Comparison of ENCODE assay signal across 24 mouse cellular contexts in the genomic region with DNA sequence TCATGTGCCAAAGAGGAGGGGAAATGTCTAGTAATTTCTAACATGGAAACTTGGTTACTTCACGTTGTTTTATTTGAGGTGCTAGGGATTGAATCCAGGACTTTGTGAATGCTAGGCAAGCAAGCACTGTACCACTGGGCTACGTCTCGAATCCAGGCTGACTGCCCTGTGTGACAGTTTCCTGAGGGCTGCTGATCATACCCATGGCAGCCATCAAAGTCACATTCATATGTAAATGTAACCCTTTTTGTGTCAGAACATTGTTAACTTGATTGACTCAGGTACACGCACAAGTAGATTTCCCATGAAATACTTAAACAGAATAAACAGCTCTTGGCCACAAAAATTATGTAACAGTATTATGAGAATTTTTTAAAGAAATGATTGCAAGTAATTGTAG. TPM values are rescaled to one million over a fixed set of nuclear protein-coding genes. Genes with fewer than 3 reads are reported as not detected.
DNase-seq lines count a peak whose midpoint lies in the region; ATAC-seq lines count a peak whose summit lies in the region.
"Had no signal": no experiment of that assay in that cellular context is flagged by ENCODE, and none has a peak within 500 bp of the region (broad histone marks: within the 10 kb centered on the region; RNA-seq: fewer than 3 reads in every experiment).

No protein-coding gene starts in this region.

- no peak overlapping the region for H3K4me2 ChIP-seq in forebrain, embryonic 14.5 days (ENCODE audit: low read length)
- H3K4me2 ChIP-seq in forebrain, embryonic 13.5 days: no peak overlapping the region
- no peak overlapping the region for H3K4me2 ChIP-seq in neural tube, embryonic 15.5 days
- H3K4me2 ChIP-seq: embryonic facial prominence, embryonic 13.5 days; embryonic facial prominence, embryonic 15.5 days; forebrain, embryonic 12.5 days had no signal

- H3K4me3 ChIP-seq in forebrain, embryonic 14.5 days (ENCODE audit: low read depth, low read length): no peak overlapping the region
- no peak overlapping the region for H3K4me3 ChIP-seq in forebrain, embryonic 13.5 days
- no peak overlapping the region for H3K4me3 ChIP-seq in neural tube, embryonic 15.5 days (replicated peaks)
- H3K4me3 ChIP-seq: embryonic facial prominence, embryonic 13.5 days; embryonic facial prominence, embryonic 15.5 days; erythroblast, embryonic 14.5 days; forebrain, embryonic 10.5 days; forebrain, embryonic 12.5 days had no signal

- H3K4me1 ChIP-seq in forebrain, embryonic 14.5 days (ENCODE audit: control insufficient read depth, insufficient read depth, low read length): no peaks in the 10 kb centered on the region
- H3K4me1 ChIP-seq in forebrain, embryonic 13.5 days: no peaks in the 10 kb centered on the region
- no peaks in the 10 kb centered on the region for H3K4me1 ChIP-seq in neural tube, embryonic 15.5 days
- H3K4me1 ChIP-seq: embryonic facial prominence, embryonic 13.5 days; embryonic facial prominence, embryonic 15.5 days; forebrain, embryonic 10.5 days; forebrain, embryonic 12.5 days had no signal

- H3K9me3 ChIP-seq in forebrain, embryonic 14.5 days (replicated peaks; ENCODE audit: control insufficient read depth, low read length): no peaks in the 10 kb centered on the region
- no peaks in the 10 kb centered on the region; the same call in 1 of the 2 replicates for H3K9me3 ChIP-seq in forebrain, embryonic 13.5 days (replicated peaks)
- no peaks in the 10 kb centered on the region for H3K9me3 ChIP-seq in neural tube, embryonic 15.5 days (replicated peaks)
- H3K9me3 ChIP-seq: embryonic facial prominence, embryonic 15.5 days; forebrain, embryonic 10.5 days had no signal

- H3K27me3 ChIP-seq in forebrain, embryonic 14.5 days (replicated peaks; ENCODE audit: control insufficient read depth, insufficient read depth, low read length): no peaks in the 10 kb centered on the region
- H3K27me3 ChIP-seq in forebrain, embryonic 13.5 days: no peaks in the 10 kb centered on the region
- no peaks in the 10 kb centered on the region for H3K27me3 ChIP-seq in neural tube, embryonic 15.5 days (replicated peaks)
- H3K27me3 ChIP-seq: CH12.LX; embryonic facial prominence, embryonic 13.5 days; embryonic facial prominence, embryonic 15.5 days had no signal

- no peak overlapping the region for H3K27ac ChIP-seq in forebrain, embryonic 14.5 days (ENCODE audit: low read depth, low read length)
- no peak overlapping the region for H3K27ac ChIP-seq in forebrain, embryonic 13.5 days
- no peak overlapping the region for H3K27ac ChIP-seq in neural tube, embryonic 15.5 days (replicated peaks)
- H3K27ac ChIP-seq: embryonic facial prominence, embryonic 13.5 days; embryonic facial prominence, embryonic 15.5 days; forebrain, embryonic 10.5 days; forebrain, embryonic 12.5 days had no signal

- DNase-seq in forebrain, embryonic 14.5 days (ENCODE audit: low spot score): peak; percentile 27
- peak; percentile 44 for DNase-seq in heart, adult 11 months
- no peak for DNase-seq in heart, postnatal 4 days
- DNase-seq in ZHBTc4 (ENCODE audit: low read depth, low spot score): peak; percentile 60
- DNase-seq: adrenal gland, adult 2 months; adrenal gland, postnatal 10 days; adrenal gland, postnatal 25 days; B cell, adult 2 months; cerebellum, adult 11-12 months; cerebellum, adult 2 months; cerebellum, adult 9-10 months; cerebellum, postnatal 14 days; cerebellum, postnatal 36 days; embryo, embryonic 11 days had no signal

- no peaks in the 10 kb centered on the region for H3K36me3 ChIP-seq in forebrain, embryonic 14.5 days (ENCODE audit: control insufficient read depth, insufficient read depth, low read length)
- H3K36me3 ChIP-seq in forebrain, embryonic 13.5 days (ENCODE audit: poor library complexity, severe bottlenecking): no peaks in the 10 kb centered on the region
- no peaks in the 10 kb centered on the region for H3K36me3 ChIP-seq in neural tube, embryonic 15.5 days
- H3K36me3 ChIP-seq: embryonic facial prominence, embryonic 13.5 days; embryonic facial prominence, embryonic 15.5 days; forebrain, embryonic 10.5 days; forebrain, embryonic 12.5 days had no signal

- H3K9ac ChIP-seq in forebrain, embryonic 14.5 days (ENCODE audit: low read length): no peak overlapping the region
- H3K9ac ChIP-seq in forebrain, embryonic 13.5 days: no peak overlapping the region
- no peak overlapping the region for H3K9ac ChIP-seq in neural tube, embryonic 15.5 days (replicated peaks)
- H3K9ac ChIP-seq: embryonic facial prominence, embryonic 13.5 days; embryonic facial prominence, embryonic 15.5 days; forebrain, embryonic 12.5 days had no signal

- no peak for ATAC-seq in forebrain, embryonic 14.5 days
- ATAC-seq in forebrain, embryonic 13.5 days: no peak
- ATAC-seq in neural tube, embryonic 15.5 days (ENCODE audit: low FRiP score): no peak
- ATAC-seq in megakaryocyte-erythroid progenitor cell, adult 5-6 weeks (replicated peaks; ENCODE audit: low FRiP score, low TSS enrichment, poor library complexity, severe bottlenecking): no peak
- ATAC-seq: CD4-positive, CD25-positive, alpha-beta regulatory T cell, adult 4 months had no signal

- WGBS in forebrain, embryonic 14.5 days: 32% methylated on average over 4 of the region's 4 CpGs
- WGBS in forebrain, embryonic 13.5 days: 37% methylated on average over 4 of the region's 4 CpGs
- WGBS in neural tube, embryonic 15.5 days: 30% methylated on average over 4 of the region's 4 CpGs

RNA-seq across cellular contexts. Expression of a gene that starts 23.0 kb away (rescaled TPM):
- 10.9 and 12.2 TPM in 2 replicates for polyA plus RNA-seq in forebrain, embryonic 14.5 days (2014; fragmentation: Nextera tagmentation; extraction: Ambion mirVana)
- 10.6 and 15.4 TPM in 2 replicates for polyA plus RNA-seq in forebrain, embryonic 13.5 days (2015; fragmentation: Nextera tagmentation; extraction: Ambion mirVana)
- not detected for total RNA-seq in heart, postnatal 4 days (2021)
- polyA plus RNA-seq in neural tube, embryonic 15.5 days (2015; fragmentation: Nextera tagmentation; extraction: Ambion mirVana): 1.1 and 1.4 TPM in 2 replicates
- not detected in 2 replicates for total RNA-seq in megakaryocyte-erythroid progenitor cell, adult 5-6 weeks (2014; fragmentation: Nextera tagmentation)
- total RNA-seq in megakaryocyte-erythroid progenitor cell, adult 5-6 weeks (2017): 0.47 TPM in 1 of 2 replicates, not detected in the other
- total RNA-seq: adrenal gland, adult 2 months; adrenal gland, postnatal 10 days; adrenal gland, postnatal 25 days had no signal
- polyA plus RNA-seq: adrenal gland, adult 2 months; CD4-positive, CD25-positive, alpha-beta regulatory T cell, adult 4 months; erythroblast, embryonic 14.5 days had no signal

RNA-seq across cellular contexts. Expression of a gene that starts 30.0 kb away (rescaled TPM):
- 80.9 and 92.9 TPM in 2 replicates for polyA plus RNA-seq in forebrain, embryonic 14.5 days (2014; fragmentation: Nextera tagmentation; extraction: Ambion mirVana)
- 104 and 115 TPM in 2 replicates for polyA plus RNA-seq in forebrain, embryonic 13.5 days (2015; fragmentation: Nextera tagmentation; extraction: Ambion mirVana)
- 10 to 100 TPM; 67.3 to 68.2 TPM for total RNA-seq in heart, postnatal 4 days (2021)
- polyA plus RNA-seq in neural tube, embryonic 15.5 days (2015; fragmentation: Nextera tagmentation; extraction: Ambion mirVana): 111 and 117 TPM in 2 replicates
- total RNA-seq in megakaryocyte-erythroid progenitor cell, adult 5-6 weeks (2014; fragmentation: Nextera tagmentation): 97.4 and 126 TPM in 2 replicates
- 149 and 159 TPM in 2 replicates for total RNA-seq in megakaryocyte-erythroid progenitor cell, adult 5-6 weeks (2017)
